Mouse (Mus musculus): ENCODE results near the gene Tprn. TPM values are rescaled to one million over a fixed set of nuclear protein-coding genes. Genes with fewer than 3 reads are reported as not detected.

The Tprn gene
- polyA plus RNA-seq, 1 experiment from 2014 or later: 9.5 TPM

DNA sequence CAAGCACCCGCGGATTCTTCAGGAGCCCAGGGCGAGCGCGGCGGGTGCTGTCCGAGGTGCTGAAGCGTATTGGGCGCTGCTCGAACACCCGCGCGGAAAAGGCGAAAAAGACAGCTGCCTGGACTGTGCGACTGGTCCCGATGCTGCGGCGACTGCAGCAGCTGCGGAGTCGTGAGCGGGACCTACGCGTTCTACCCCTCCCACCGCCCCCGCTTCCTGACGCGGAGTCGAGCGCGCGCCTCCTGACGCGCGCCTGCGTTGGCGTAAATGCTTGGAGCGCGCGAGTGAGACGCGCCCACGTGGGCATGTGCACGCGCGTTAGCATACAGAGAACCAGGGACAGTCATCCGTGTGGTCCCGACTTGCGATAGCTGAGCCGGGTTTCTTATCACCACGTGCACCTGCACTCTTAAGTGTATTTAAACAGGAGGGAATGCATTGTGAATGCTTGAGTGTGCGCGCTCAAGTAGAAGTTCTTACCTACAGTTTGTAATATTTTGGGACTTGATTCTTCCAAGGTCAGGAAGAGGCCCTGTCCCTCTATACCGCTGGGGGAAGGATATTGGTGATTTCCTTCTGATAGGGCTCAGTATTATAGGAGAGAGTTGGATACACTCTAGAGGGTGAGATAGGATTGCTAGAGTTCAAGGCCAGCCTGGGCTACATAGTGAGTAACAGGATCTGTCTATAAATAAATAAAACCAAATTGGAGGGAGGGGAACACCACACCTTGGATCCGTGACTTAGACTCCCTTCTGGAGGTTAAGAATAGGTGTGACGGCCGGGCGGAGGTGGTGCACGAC lies 56.8 kb downstream of the Tprn start, which contains the start of gene Grin1:
Grin1 (minus strand) TSS at position 217 of the 803 bp plus-strand sequence.
- Histone ChIP-seq H3K27ac (no peak within 1 kb of the TSS), H3K4me3 (peak within 1 kb of the TSS; percentile 50), H3K36me3 (no peaks in the 10 kb centered on the region), H3K4me1 (replicated peaks) (peaks cover 8% of the 10 kb centered on the region), H3K9me3 (no peaks in the 10 kb centered on the region), H3K27me3 (ENCODE audit: insufficient read depth, poor library complexity, severe bottlenecking) (peaks cover 78% of the 10 kb centered on the region)
- 10% methylated on average over 58 of the region's 58 CpGs for WGBS
- peak; percentile 70 for DNase-seq (ENCODE audit: low spot score)

Other genes with a start within 250 kb of the Tprn start
- 72.2 and 89.0 TPM in 2 replicates for gene Nsmf, start 208.3 kb upstream of the Tprn start, polyA plus RNA-seq (2016; fragmentation: Nextera tagmentation; extraction: Ambion mirVana)
- not detected in 2 replicates for gene Entpd8, start 182.3 kb upstream of the Tprn start, polyA plus RNA-seq (2016; fragmentation: Nextera tagmentation; extraction: Ambion mirVana)
- gene Noxa1, start 167.5 kb upstream of the Tprn start, polyA plus RNA-seq (2016; fragmentation: Nextera tagmentation; extraction: Ambion mirVana): 0.22 and 0.38 TPM in 2 replicates
- gene Nrarp, start 81.9 kb upstream of the Tprn start, polyA plus RNA-seq (2016; fragmentation: Nextera tagmentation; extraction: Ambion mirVana): 77.4 and 108 TPM in 2 replicates
- gene Tor4a, start 65.7 kb upstream of the Tprn start, polyA plus RNA-seq (2016; fragmentation: Nextera tagmentation; extraction: Ambion mirVana): 2.6 and 2.7 TPM in 2 replicates
- 123 and 132 TPM in 2 replicates for gene Nelfb, start 51.1 kb upstream of the Tprn start, polyA plus RNA-seq (2016; fragmentation: Nextera tagmentation; extraction: Ambion mirVana)
- gene Stpg3, start 48.0 kb upstream of the Tprn start, polyA plus RNA-seq (2016; fragmentation: Nextera tagmentation; extraction: Ambion mirVana): not detected in 2 replicates
- gene Fam166a, start 43.9 kb upstream of the Tprn start, polyA plus RNA-seq (2016; fragmentation: Nextera tagmentation; extraction: Ambion mirVana): not detected in 2 replicates
- gene Tubb4b, start 37.9 kb upstream of the Tprn start, polyA plus RNA-seq (2016; fragmentation: Nextera tagmentation; extraction: Ambion mirVana): 655 and 693 TPM in 2 replicates
- not detected in 2 replicates for gene Slc34a3, start 28.3 kb upstream of the Tprn start, polyA plus RNA-seq (2016; fragmentation: Nextera tagmentation; extraction: Ambion mirVana)
- gene Rnf224, start 25.8 kb upstream of the Tprn start, polyA plus RNA-seq (2016; fragmentation: Nextera tagmentation; extraction: Ambion mirVana): not detected in 2 replicates
- 25.5 and 43.5 TPM in 2 replicates for gene Rnf208, start 20.4 kb upstream of the Tprn start, polyA plus RNA-seq (2016; fragmentation: Nextera tagmentation; extraction: Ambion mirVana)
- gene Cysrt1, start 20.2 kb upstream of the Tprn start, polyA plus RNA-seq (2016; fragmentation: Nextera tagmentation; extraction: Ambion mirVana): not detected in 2 replicates
- gene AL732309.1, start 15.8 kb upstream of the Tprn start, polyA plus RNA-seq (2016; fragmentation: Nextera tagmentation; extraction: Ambion mirVana): 5.7 and 6.2 TPM in 2 replicates
- 18.7 and 20.3 TPM in 2 replicates for gene Tmem203, start 7.2 kb upstream of the Tprn start, polyA plus RNA-seq (2016; fragmentation: Nextera tagmentation; extraction: Ambion mirVana)
- gene Ssna1, start 9.8 kb downstream of the Tprn start, polyA plus RNA-seq (2016; fragmentation: Nextera tagmentation; extraction: Ambion mirVana): 248 and 259 TPM in 2 replicates
- gene Anapc2, start 9.9 kb downstream of the Tprn start, polyA plus RNA-seq (2016; fragmentation: Nextera tagmentation; extraction: Ambion mirVana): 150 and 156 TPM in 2 replicates
- not detected in 2 replicates for gene Tmem210, start 25.5 kb downstream of the Tprn start, polyA plus RNA-seq (2016; fragmentation: Nextera tagmentation; extraction: Ambion mirVana)
- gene Lrrc26, start 27.3 kb downstream of the Tprn start, polyA plus RNA-seq (2016; fragmentation: Nextera tagmentation; extraction: Ambion mirVana): not detected in 2 replicates
- 1.2 and 4.5 TPM in 2 replicates for gene Grin1, start 56.6 kb downstream of the Tprn start, polyA plus RNA-seq (2016; fragmentation: Nextera tagmentation; extraction: Ambion mirVana)
- gene Man1b1, start 69.7 kb downstream of the Tprn start, polyA plus RNA-seq (2016; fragmentation: Nextera tagmentation; extraction: Ambion mirVana): 57.4 and 58.7 TPM in 2 replicates
- gene Dpp7, start 93.7 kb downstream of the Tprn start, polyA plus RNA-seq (2016; fragmentation: Nextera tagmentation; extraction: Ambion mirVana): 21.1 and 21.8 TPM in 2 replicates
- gene Uap1l1, start 103.1 kb downstream of the Tprn start, polyA plus RNA-seq (2016; fragmentation: Nextera tagmentation; extraction: Ambion mirVana): 7.4 and 10.1 TPM in 2 replicates
- 71.6 and 75.1 TPM in 2 replicates for gene Sapcd2, start 109.7 kb downstream of the Tprn start, polyA plus RNA-seq (2016; fragmentation: Nextera tagmentation; extraction: Ambion mirVana)
- 0.31 TPM in 1 of 2 replicates, not detected in the other for gene Entpd2, start 133.3 kb downstream of the Tprn start, polyA plus RNA-seq (2016; fragmentation: Nextera tagmentation; extraction: Ambion mirVana)
- gene Npdc1, start 136.7 kb downstream of the Tprn start, polyA plus RNA-seq (2016; fragmentation: Nextera tagmentation; extraction: Ambion mirVana): 75.1 and 155 TPM in 2 replicates
- not detected in 2 replicates for gene Fut7, start 160.6 kb downstream of the Tprn start, polyA plus RNA-seq (2016; fragmentation: Nextera tagmentation; extraction: Ambion mirVana)
- gene Abca2, start 166.1 kb downstream of the Tprn start, polyA plus RNA-seq (2016; fragmentation: Nextera tagmentation; extraction: Ambion mirVana): 5.7 and 5.9 TPM in 2 replicates
- 0.90 and 1.2 TPM in 2 replicates for gene Clic3, start 194.2 kb downstream of the Tprn start, polyA plus RNA-seq (2016; fragmentation: Nextera tagmentation; extraction: Ambion mirVana)
- 17.0 and 31.3 TPM in 2 replicates for gene Paxx, start 198.5 kb downstream of the Tprn start, polyA plus RNA-seq (2016; fragmentation: Nextera tagmentation; extraction: Ambion mirVana)
- gene Ptgds, start 207.4 kb downstream of the Tprn start, polyA plus RNA-seq (2016; fragmentation: Nextera tagmentation; extraction: Ambion mirVana): 0.49 and 1.7 TPM in 2 replicates
- not detected in 2 replicates for gene Lcn12, start 231.3 kb downstream of the Tprn start, polyA plus RNA-seq (2016; fragmentation: Nextera tagmentation; extraction: Ambion mirVana)
- 88.3 and 109 TPM in 2 replicates for gene Fbxw5, start 238.1 kb downstream of the Tprn start, polyA plus RNA-seq (2016; fragmentation: Nextera tagmentation; extraction: Ambion mirVana)
- 5.8 and 6.0 TPM in 2 replicates for gene C8g, start 239.1 kb downstream of the Tprn start, polyA plus RNA-seq (2016; fragmentation: Nextera tagmentation; extraction: Ambion mirVana)

All from hindbrain, embryonic 10.5 days (tissue).